Mouse (Mus musculus) spleen, adult 2 months (tissue): Measurements from ENCODE around the gene Kif4. TPM values are rescaled to one million over a fixed set of nuclear protein-coding genes. Genes with fewer than 3 reads are reported as not detected.

Experiments
- DNase-seq, 2 experiments: peaks; one replicate each; pipeline versions ENCODE4 v3.0.0 to v3.0.0-alpha.2; 2012 to 2021; ENCODE audit warnings: low spot score in 2 of 2, low read depth in 1 of 2
- H3K27ac ChIP-seq: fragments of 200-500 bp; 2 replicates; pipeline ENCODE4 v1.5.1; 2012; ENCODE audit warnings: low read length, inconsistent platforms; ENCODE audit not compliant: insufficient read depth
- H3K27me3 ChIP-seq: fragments of 200-500 bp; 2 replicates; pipeline ENCODE4 v1.6.1; 2012; ENCODE audit warnings: mild to moderate bottlenecking, moderate library complexity, low read length, inconsistent platforms; ENCODE audit not compliant: control insufficient read depth, insufficient read depth
- H3K36me3 ChIP-seq: fragments of 200-500 bp; 2 replicates; pipeline ENCODE4 v1.6.1; 2012; ENCODE audit warnings: mild to moderate bottlenecking, low read length, inconsistent platforms; ENCODE audit not compliant: control insufficient read depth, insufficient read depth
- H3K4me1 ChIP-seq: fragments of 200-500 bp; 2 replicates; pipeline ENCODE4 v1.6.1; 2011; ENCODE audit warnings: inconsistent platforms; ENCODE audit not compliant: control insufficient read depth, insufficient read depth, insufficient read length
- H3K4me3 ChIP-seq: fragments of 200-500 bp; 2 replicates; pipeline ENCODE4 v1.5.1; 2011; ENCODE audit warnings: mild to moderate bottlenecking, inconsistent platforms; ENCODE audit not compliant: insufficient read depth, insufficient read length; ENCODE audit errors: extremely low read depth
- CTCF ChIP-seq: fragments of 200-500 bp; IDR thresholded peaks from 2 replicates; pipeline ENCODE4 v1.5.1; 2011; ENCODE audit warnings: mild to moderate bottlenecking, inconsistent platforms; ENCODE audit not compliant: insufficient read depth, insufficient read length, insufficient replicate concordance; ENCODE audit errors: extremely low read depth
- POLR2A ChIP-seq: fragments of 200-500 bp; IDR thresholded peaks from 2 replicates; pipeline ENCODE4 v1.6.1; 2011; ENCODE audit warnings: low read depth, low read length, inconsistent platforms
- WGBS: fragments of 180-500 bp; shearing (Covaris S2); methylation state at CpG from one replicate; pipeline ENCODE4 v1.1.7; 2018; 5-methylcytosine and 5-hydroxymethylcytosine counted together
- polyA plus RNA-seq: library from polyadenylated mRNA; depleted of rRNA; stranded (reverse); fragments of >200 nt; gene quantifications from 2 replicates; pipeline ENCODE4 v1.2.3, GENCODE M21; 2012

The Kif4 gene
- polyA plus RNA-seq, 1 experiment, result 0.92 TPM

DNA sequence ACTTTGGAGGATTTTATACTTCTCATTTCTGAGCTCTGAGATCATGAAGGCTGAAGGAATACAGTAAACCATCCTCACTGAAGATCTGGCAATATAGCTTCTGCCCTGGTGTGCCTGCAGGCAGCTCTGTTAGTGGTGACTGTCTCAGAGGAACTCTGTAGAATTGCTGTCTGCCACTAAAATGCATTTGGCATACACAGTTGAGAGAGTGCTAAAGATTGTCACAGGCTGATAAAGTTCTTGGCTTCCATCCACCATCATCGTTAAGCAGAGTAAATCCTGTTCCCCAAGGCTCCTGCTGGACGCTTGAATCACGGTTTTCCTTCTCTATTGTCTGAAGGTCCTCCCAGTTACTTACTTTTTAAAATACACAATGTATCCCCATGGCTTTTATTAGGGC is 61.0 kb downstream of the Kif4 start:
- no peaks in the 10 kb centered on the region for H3K27me3 ChIP-seq
- no peaks in the 10 kb centered on the region for H3K36me3 ChIP-seq
- H3K4me1 ChIP-seq, result no peaks in the 10 kb centered on the region
- TF ChIP-seq POLR2A (no peak), CTCF (no peak)
- no peak overlapping the region for H3K4me3 ChIP-seq
- 72% methylated on average over 3 of the region's 3 CpGs for WGBS
- H3K27ac ChIP-seq, result no peak overlapping the region
- DNase-seq, result no peak

DNA sequence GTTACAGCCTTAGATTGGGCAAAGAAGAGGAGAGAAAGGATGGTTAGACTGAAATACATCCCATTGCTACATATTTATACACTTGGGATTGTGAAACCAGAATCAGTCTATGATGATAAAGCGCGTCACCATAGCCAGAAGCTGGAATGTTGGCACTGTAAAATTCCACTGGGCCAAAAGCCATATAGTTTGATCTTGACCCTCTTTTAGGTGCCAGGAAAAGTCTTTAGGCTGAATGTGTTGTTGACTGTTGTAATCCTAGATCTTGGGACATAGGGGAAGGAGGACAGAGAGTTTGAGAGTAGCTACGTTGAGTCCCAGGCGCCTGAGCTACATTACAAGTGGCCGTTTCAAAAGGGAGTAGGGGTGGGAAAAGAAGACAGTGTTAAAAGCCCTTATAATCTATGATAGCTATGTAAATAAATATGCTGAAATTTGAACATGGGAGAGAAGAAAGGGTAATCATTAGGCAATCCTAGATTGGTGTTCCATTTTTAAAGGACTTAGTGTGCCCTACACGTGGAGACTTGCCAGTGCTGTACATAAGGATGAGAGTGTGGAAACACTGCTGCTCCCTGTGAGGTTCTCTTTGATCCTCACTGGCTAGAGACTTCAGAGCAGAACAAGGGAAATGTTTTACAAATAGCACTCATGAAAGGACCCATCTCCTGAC is 62.0 kb downstream of the Kif4 start:
- TF ChIP-seq CTCF (no peak), POLR2A (no peak)
- Histone ChIP-seq H3K27me3 (no peaks in the 10 kb centered on the region), H3K27ac (no peak overlapping the region), H3K4me3 (no peak overlapping the region), H3K4me1 (no peaks in the 10 kb centered on the region), H3K36me3 (no peaks in the 10 kb centered on the region)
- no peak for DNase-seq
- 90% methylated on average over 6 of the region's 6 CpGs for WGBS

DNA sequence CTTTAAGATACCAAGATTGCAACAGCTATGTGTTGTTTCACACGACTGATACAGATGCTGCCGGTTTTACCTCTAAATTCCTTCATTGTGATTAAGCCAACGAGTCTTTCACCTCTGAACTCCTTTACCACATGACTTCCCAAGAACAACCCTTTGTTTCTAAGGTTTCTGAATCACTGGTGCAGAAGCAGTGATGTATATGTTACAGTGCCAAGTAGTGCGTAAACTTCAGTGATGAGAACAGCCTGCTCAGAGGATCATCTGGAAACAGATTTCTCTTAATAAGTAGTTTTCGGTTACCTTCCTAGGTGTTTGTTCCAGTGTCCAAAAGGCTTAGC is 62.5 kb downstream of the Kif4 start:
- Histone ChIP-seq H3K36me3 (no peaks in the 10 kb centered on the region), H3K4me1 (no peaks in the 10 kb centered on the region), H3K4me3 (no peak overlapping the region), H3K27me3 (no peaks in the 10 kb centered on the region), H3K27ac (no peak overlapping the region)
- 92% methylated on average over 5 of the region's 5 CpGs for WGBS
- no peak for DNase-seq
- no peak for TF ChIP-seq CTCF
- TF ChIP-seq POLR2A, result no peak

DNA sequence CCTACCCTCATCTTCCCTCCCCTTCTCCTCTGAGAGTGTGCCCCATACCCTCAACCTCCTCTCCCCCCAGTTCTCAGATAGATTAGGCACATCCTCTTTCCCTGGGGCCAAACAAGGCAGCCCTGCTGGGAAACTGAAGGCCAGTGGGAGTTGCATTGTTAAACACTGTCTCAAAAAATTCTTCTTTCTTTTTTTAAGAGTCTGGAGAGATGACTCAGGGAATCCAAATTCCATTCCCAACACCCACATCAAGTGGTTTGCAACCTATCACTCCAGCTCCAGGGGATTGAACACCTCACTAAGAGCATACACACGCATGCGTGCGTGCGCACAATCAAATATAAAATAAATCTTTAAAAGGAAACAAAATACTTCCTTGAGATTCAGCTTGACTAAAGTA is 71.2 kb downstream of the Kif4 start:
- TF ChIP-seq CTCF (no peak), POLR2A (no peak)
- Histone ChIP-seq H3K27ac (no peak overlapping the region), H3K27me3 (no peaks in the 10 kb centered on the region), H3K4me1 (no peaks in the 10 kb centered on the region), H3K36me3 (no peaks in the 10 kb centered on the region), H3K4me3 (no peak overlapping the region)
- 98% methylated on average over 4 of the region's 4 CpGs for WGBS
- DNase-seq, result no peak

DNA sequence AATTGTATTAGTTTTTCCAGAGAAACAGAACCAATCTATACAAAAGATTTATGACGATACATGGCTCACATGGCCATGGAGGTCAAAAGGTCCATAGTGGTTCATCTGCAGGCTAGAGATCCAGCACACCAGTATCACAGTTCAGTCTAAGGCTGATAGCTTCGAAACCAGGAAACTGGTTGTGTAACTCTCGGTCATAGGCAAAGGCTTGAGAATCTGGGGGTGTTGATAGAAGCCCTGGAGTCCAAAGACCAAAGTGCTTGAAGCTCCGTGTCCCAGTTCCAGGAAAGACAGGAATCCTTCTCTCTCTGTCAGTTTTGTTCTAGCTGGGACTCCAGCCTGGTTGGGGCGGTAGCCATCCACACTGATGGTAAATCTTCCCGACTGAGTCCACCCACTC is 82.5 kb downstream of the Kif4 start:
- H3K27me3 ChIP-seq, result no peaks in the 10 kb centered on the region
- H3K4me3 ChIP-seq, result no peak overlapping the region
- WGBS, result 90% methylated on average over 6 of the region's 6 CpGs
- H3K36me3 ChIP-seq, result no peaks in the 10 kb centered on the region
- no peaks in the 10 kb centered on the region for H3K4me1 ChIP-seq
- TF ChIP-seq POLR2A (no peak), CTCF (no peak)
- no peak for DNase-seq
- no peak overlapping the region for H3K27ac ChIP-seq

DNA sequence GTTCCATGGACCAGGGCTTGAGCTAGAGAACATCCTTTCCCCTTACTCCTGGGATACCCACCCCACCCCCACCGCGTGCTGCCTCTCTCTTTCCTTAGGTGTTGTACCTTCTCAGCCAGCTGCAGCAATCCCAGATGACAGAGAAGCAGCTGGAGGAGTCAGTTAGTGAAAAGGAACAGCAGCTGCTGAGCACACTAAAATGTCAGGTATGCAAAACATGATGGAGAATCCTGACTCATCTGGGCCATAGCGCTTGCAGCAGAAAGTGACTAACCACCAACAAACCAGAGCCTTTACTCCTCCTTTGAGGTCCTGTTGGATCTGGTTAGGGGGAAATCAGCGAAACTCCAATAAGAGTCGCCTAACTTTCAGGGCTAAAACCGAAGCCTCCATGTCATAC is 90.6 kb downstream of the Kif4 start:
- Histone ChIP-seq H3K27ac (no peak overlapping the region), H3K4me3 (no peak overlapping the region), H3K36me3 (no peaks in the 10 kb centered on the region), H3K4me1 (no peaks in the 10 kb centered on the region), H3K27me3 (no peaks in the 10 kb centered on the region)
- no peak for DNase-seq
- 96% methylated on average over 6 of the region's 6 CpGs for WGBS
- TF ChIP-seq POLR2A (no peak), CTCF (no peak)

DNA sequence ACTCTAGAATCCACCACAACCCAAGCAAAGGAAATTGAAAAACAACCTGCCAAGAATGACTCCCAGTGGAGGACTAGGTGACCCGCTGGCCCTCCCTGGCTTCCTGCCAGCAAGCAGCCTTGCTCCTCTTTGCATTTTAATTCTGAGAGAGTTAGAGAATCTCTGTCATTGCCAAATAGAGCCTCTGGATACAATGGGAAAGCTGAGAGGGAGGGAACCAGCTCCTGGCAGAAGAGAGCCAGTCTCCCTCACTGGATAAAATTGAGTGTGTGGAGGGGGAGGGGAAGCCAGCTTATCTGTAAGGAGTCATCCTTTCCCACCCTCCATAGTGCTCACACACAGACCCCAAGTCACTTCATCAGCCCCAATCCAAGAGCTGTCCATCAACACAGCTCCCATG is 103.4 kb downstream of the Kif4 start:
- no peaks in the 10 kb centered on the region for H3K27me3 ChIP-seq
- no peaks in the 10 kb centered on the region for H3K4me1 ChIP-seq
- 50% methylated on average over 1 of the region's 1 CpGs for WGBS
- no peak for DNase-seq
- no peak overlapping the region for H3K27ac ChIP-seq
- H3K4me3 ChIP-seq, result no peak overlapping the region
- TF ChIP-seq CTCF (no peak), POLR2A (no peak)
- no peaks in the 10 kb centered on the region for H3K36me3 ChIP-seq
